Mouse (Mus musculus) forebrain, embryonic 10.5 days (tissue): ENCODE data around the gene Clhc1. TPM values are rescaled to one million over a fixed set of nuclear protein-coding genes. Genes with fewer than 3 reads are reported as not detected.

Experiments used
- DNase-seq: peaks from one replicate; pipeline ENCODE4 v3.0.0-alpha.2; 2017; ENCODE audit warnings: low spot score; ENCODE audit errors: extremely low spot score
- H3K27ac ChIP-seq: fragments of 300-500 bp; sonication (generic); 2 replicates; pipeline ENCODE4 v1.5.1; 2016; ENCODE audit warnings: mild to moderate bottlenecking
- H3K27me3 ChIP-seq: fragments of 300-500 bp; sonication (generic); 2 replicates; pipeline ENCODE4 v1.6.1; 2016; ENCODE audit warnings: mild to moderate bottlenecking; ENCODE audit not compliant: poor library complexity, severe bottlenecking
- H3K36me3 ChIP-seq: fragments of 300-500 bp; sonication (generic); replicated peaks from 2 replicates; pipeline ENCODE4 v1.6.1; 2016; ENCODE audit warnings: mild to moderate bottlenecking, moderate library complexity
- H3K4me1 ChIP-seq: fragments of 300-500 bp; sonication (generic); 2 replicates; pipeline ENCODE4 v1.6.1; 2016
- H3K4me3 ChIP-seq: fragments of 300-500 bp; sonication (generic); 2 replicates; pipeline ENCODE4 v1.5.1; 2016; ENCODE audit warnings: mild to moderate bottlenecking, moderate library complexity
- H3K9me3 ChIP-seq: fragments of 300-500 bp; sonication (generic); 2 replicates; pipeline ENCODE4 v1.6.1; 2016; ENCODE audit warnings: mild to moderate bottlenecking, moderate library complexity
- WGBS: fragments of 180-500 bp; shearing (Covaris S2); methylation state at CpG from one replicate; pipeline ENCODE4 v1.1.7; 2016; 5-methylcytosine and 5-hydroxymethylcytosine counted together
- polyA plus RNA-seq: library from polyadenylated mRNA; unstranded; fragments of >200 nt; fragmentation: Nextera tagmentation; extraction: Ambion mirVana; gene quantifications from 2 replicates; pipeline ENCODE4 v1.2.1, GENCODE M21; 2016

Clhc1 gene
- polyA plus RNA-seq, 1 experiment from 2014 or later = 0.37 TPM

GRCm38 (mm10) chr11:29597159-29597558 lies 49.4 kb downstream of the Clhc1 start:
- Histone ChIP-seq H3K27me3 (no peaks in the 10 kb centered on the region), H3K9me3 (no peaks in the 10 kb centered on the region), H3K4me1 (no peaks in the 10 kb centered on the region), H3K4me3 (no peak overlapping the region), H3K36me3 (no peaks in the 10 kb centered on the region), H3K27ac (no peak overlapping the region)
- DNase-seq = no peak

- Histone ChIP-seq H3K36me3 (no peaks in the 10 kb centered on the region), H3K9me3 (no peaks in the 10 kb centered on the region), H3K4me3 (no peak overlapping the region), H3K27ac (no peak overlapping the region), H3K27me3 (no peaks in the 10 kb centered on the region), H3K4me1 (no peaks in the 10 kb centered on the region)
- no peak for DNase-seq
Measured at GRCm38 (mm10) chr11:29599000-29599399, 51.2 kb downstream of the Clhc1 start.

- no peaks in the 10 kb centered on the region for H3K36me3 ChIP-seq
- H3K4me1 ChIP-seq = no peaks in the 10 kb centered on the region
- no peaks in the 10 kb centered on the region for H3K9me3 ChIP-seq
- H3K27me3 ChIP-seq = no peaks in the 10 kb centered on the region
- DNase-seq = no peak
- no peak overlapping the region for H3K27ac ChIP-seq
- WGBS = 60% methylated on average over 2 of the region's 2 CpGs
- no peak overlapping the region for H3K4me3 ChIP-seq
Measured at GRCm38 (mm10) chr11:29603581-29603980, 55.8 kb downstream of the Clhc1 start.

- no peaks in the 10 kb centered on the region for H3K36me3 ChIP-seq
- no peaks in the 10 kb centered on the region for H3K9me3 ChIP-seq
- no peaks in the 10 kb centered on the region for H3K27me3 ChIP-seq
- WGBS = 93% methylated on average over 2 of the region's 2 CpGs
- H3K4me3 ChIP-seq = no peak overlapping the region
- no peak for DNase-seq
- no peaks in the 10 kb centered on the region for H3K4me1 ChIP-seq
- no peak overlapping the region for H3K27ac ChIP-seq
Measured at GRCm38 (mm10) chr11:29607465-29607990, 59.8 kb downstream of the Clhc1 start.

- Histone ChIP-seq H3K27me3 (no peaks in the 10 kb centered on the region), H3K9me3 (no peaks in the 10 kb centered on the region), H3K36me3 (no peaks in the 10 kb centered on the region), H3K4me1 (no peaks in the 10 kb centered on the region), H3K27ac (no peak overlapping the region), H3K4me3 (no peak overlapping the region)
- DNase-seq = no peak
- 85% methylated on average over 5 of the region's 5 CpGs for WGBS
Measured at GRCm38 (mm10) chr11:29609756-29610468, 62.2 kb downstream of the Clhc1 start.

- H3K36me3 ChIP-seq = no peaks in the 10 kb centered on the region
- no peaks in the 10 kb centered on the region for H3K27me3 ChIP-seq
- no peaks in the 10 kb centered on the region for H3K9me3 ChIP-seq
- H3K4me1 ChIP-seq = no peaks in the 10 kb centered on the region
- no peak for DNase-seq
- no peak overlapping the region for H3K27ac ChIP-seq
- no peak overlapping the region for H3K4me3 ChIP-seq
Measured at GRCm38 (mm10) chr11:29612007-29612406, 64.3 kb downstream of the Clhc1 start.

- no peaks in the 10 kb centered on the region for H3K4me1 ChIP-seq
- H3K36me3 ChIP-seq = no peaks in the 10 kb centered on the region
- 91% methylated on average over 4 of the region's 4 CpGs for WGBS
- no peak for DNase-seq
- no peaks in the 10 kb centered on the region for H3K9me3 ChIP-seq
- H3K4me3 ChIP-seq = no peak overlapping the region
- no peaks in the 10 kb centered on the region for H3K27me3 ChIP-seq
- H3K27ac ChIP-seq = no peak overlapping the region
Measured at GRCm38 (mm10) chr11:29613185-29613735, 65.5 kb downstream of the Clhc1 start.

- DNase-seq = no peak
- no peaks in the 10 kb centered on the region for H3K4me1 ChIP-seq
- no peaks in the 10 kb centered on the region for H3K36me3 ChIP-seq
- WGBS = 90% methylated on average over 6 of the region's 6 CpGs
- H3K27me3 ChIP-seq = no peaks in the 10 kb centered on the region
- H3K9me3 ChIP-seq = no peaks in the 10 kb centered on the region
- no peak overlapping the region for H3K27ac ChIP-seq
- no peak overlapping the region for H3K4me3 ChIP-seq
Measured at GRCm38 (mm10) chr11:29614217-29614924, 66.6 kb downstream of the Clhc1 start.

GRCm38 (mm10) chr11:29622030-29622790 lies 74.5 kb downstream of the Clhc1 start:
- DNase-seq = no peak
- no peaks in the 10 kb centered on the region for H3K27me3 ChIP-seq
- no peak overlapping the region for H3K27ac ChIP-seq
- 73% methylated on average over 5 of the region's 5 CpGs for WGBS
- H3K4me1 ChIP-seq = peaks cover 7% of the 10 kb centered on the region; the same call in 1 of the 2 replicates
- H3K4me3 ChIP-seq = no peak overlapping the region
- no peaks in the 10 kb centered on the region for H3K9me3 ChIP-seq
- no peaks in the 10 kb centered on the region for H3K36me3 ChIP-seq

GRCm38 (mm10) chr11:29623327-29623726 lies 75.6 kb downstream of the Clhc1 start:
- H3K27me3 ChIP-seq = no peaks in the 10 kb centered on the region
- H3K4me3 ChIP-seq = no peak overlapping the region
- H3K9me3 ChIP-seq = no peaks in the 10 kb centered on the region
- H3K4me1 ChIP-seq = peaks cover 7% of the 10 kb centered on the region; the same call in 1 of the 2 replicates
- no peak for DNase-seq
- whole genome bisulfite sequencing = 93% methylated on average over 3 of the region's 3 CpGs
- no peaks in the 10 kb centered on the region for H3K36me3 ChIP-seq
- no peak overlapping the region for H3K27ac ChIP-seq

GRCm38 (mm10) chr11:29626541-29626940 lies 78.8 kb downstream of the Clhc1 start:
- no peaks in the 10 kb centered on the region for H3K27me3 ChIP-seq
- no peaks in the 10 kb centered on the region for H3K9me3 ChIP-seq
- DNase-seq = no peak
- H3K36me3 ChIP-seq = no peaks in the 10 kb centered on the region
- no peak overlapping the region for H3K27ac ChIP-seq
- H3K4me3 ChIP-seq = no peak overlapping the region
- H3K4me1 ChIP-seq = peaks cover 7% of the 10 kb centered on the region; the same call in 1 of the 2 replicates
- 86% methylated on average over 5 of the region's 5 CpGs for WGBS

- no peak for DNase-seq
- WGBS = 89% methylated on average over 3 of the region's 3 CpGs
Measured at GRCm38 (mm10) chr11:29627706-29628105, 80.0 kb downstream of the Clhc1 start.

More at GRCm38 (mm10) chr11:29627706-29628105, 80.0 kb downstream of the Clhc1 start:
- H3K36me3 ChIP-seq = no peaks in the 10 kb centered on the region
- no peak overlapping the region for H3K27ac ChIP-seq
- no peaks in the 10 kb centered on the region for H3K27me3 ChIP-seq
- no peaks in the 10 kb centered on the region for H3K4me1 ChIP-seq
- no peaks in the 10 kb centered on the region for H3K9me3 ChIP-seq
- no peak overlapping the region for H3K4me3 ChIP-seq
